Mouse (Mus musculus) thymus, adult 2 months (tissue): Measurements from ENCODE around the gene Cog2. TPM values are rescaled to one million over a fixed set of nuclear protein-coding genes. Genes with fewer than 3 reads are reported as not detected.

Experiments
- DNase-seq: peaks from one replicate; pipeline ENCODE4 v3.0.0; 2021
- H3K27ac ChIP-seq: fragments of 200-500 bp; 2 replicates; pipeline ENCODE4 v1.5.1; 2012; ENCODE audit warnings: low read length, control low read depth; ENCODE audit not compliant: control insufficient read depth, insufficient read depth
- H3K27me3 ChIP-seq: fragments of 200-500 bp; 2 replicates; pipeline ENCODE4 v1.6.1; 2012; ENCODE audit warnings: mild to moderate bottlenecking, low read length, moderate library complexity, mixed read lengths; ENCODE audit not compliant: control insufficient read depth, insufficient read depth
- H3K36me3 ChIP-seq: fragments of 200-500 bp; 2 replicates; pipeline ENCODE4 v1.6.1; 2012; ENCODE audit warnings: mild to moderate bottlenecking, low read length, moderate library complexity; ENCODE audit not compliant: control insufficient read depth, insufficient read depth
- H3K4me1 ChIP-seq: fragments of 200-500 bp; replicated peaks from 2 replicates; pipeline ENCODE4 v1.6.1; 2012; ENCODE audit warnings: low read length; ENCODE audit not compliant: control insufficient read depth, insufficient read depth
- H3K4me3 ChIP-seq: fragments of 200-500 bp; 2 replicates; pipeline ENCODE4 v1.5.1; 2012; ENCODE audit warnings: mild to moderate bottlenecking, low read length, control low read depth, moderate library complexity; ENCODE audit not compliant: control insufficient read depth, insufficient read depth
- CTCF ChIP-seq: fragments of 200-500 bp; IDR thresholded peaks from 2 replicates; pipeline ENCODE4 v1.5.1; 2012; ENCODE audit warnings: mild to moderate bottlenecking, control low read depth, low read length, moderate library complexity, borderline replicate concordance; ENCODE audit not compliant: control insufficient read depth, poor library complexity, insufficient read depth; ENCODE audit errors: extremely low read depth
- POLR2A ChIP-seq: fragments of 200-500 bp; IDR thresholded peaks from 2 replicates; pipeline ENCODE4 v1.6.1; 2012; ENCODE audit warnings: mild to moderate bottlenecking, low read length, control low read depth, moderate library complexity; ENCODE audit not compliant: control insufficient read depth, poor library complexity, insufficient read depth; ENCODE audit errors: extremely low read depth
- WGBS: fragments of 180-500 bp; shearing (Covaris S2); methylation state at CpG from one replicate; pipeline ENCODE4 v1.1.7; 2018; 5-methylcytosine and 5-hydroxymethylcytosine counted together
- polyA plus RNA-seq: library from polyadenylated mRNA; depleted of rRNA; stranded (reverse); fragments of >200 nt; gene quantifications from 2 replicates; pipeline ENCODE4 v1.2.3, GENCODE M21; 2012

Cog2 gene
- polyA plus RNA-seq, 1 experiment = 33.8 TPM

- Histone ChIP-seq H3K27ac (no peak overlapping the region), H3K4me1 (no peaks in the 10 kb centered on the region), H3K27me3 (no peaks in the 10 kb centered on the region), H3K4me3 (no peak overlapping the region), H3K36me3 (no peaks in the 10 kb centered on the region)
- DNase-seq = no peak
- WGBS = 89% methylated on average over 3 of the region's 3 CpGs
- TF ChIP-seq CTCF (no peak), POLR2A (no peak)
Measured at GRCm38 (mm10) chr8:124567584-124567983, 47.0 kb downstream of the Cog2 start.

GRCm38 (mm10) chr8:124569100-124569499, 48.5 kb downstream of the Cog2 start:
- H3K4me1 ChIP-seq = peaks cover 4% of the 10 kb centered on the region
- no peak for DNase-seq
- no peak overlapping the region for H3K27ac ChIP-seq
- no peaks in the 10 kb centered on the region for H3K36me3 ChIP-seq
- TF ChIP-seq CTCF (no peak), POLR2A (no peak)
- 68% methylated on average over 2 of the region's 2 CpGs for WGBS
- no peaks in the 10 kb centered on the region for H3K27me3 ChIP-seq
- H3K4me3 ChIP-seq = no peak overlapping the region

GRCm38 (mm10) chr8:124569593-124569992, 49.0 kb downstream of the Cog2 start, which contains the start of gene Agt:
Gene Agt, minus strand, starts transcription at chr8:124569706.
- no peaks in the 10 kb centered on the region for H3K27me3 ChIP-seq

GRCm38 (mm10) chr8:124571732-124572429, 51.3 kb downstream of the Cog2 start:
- no peak for TF ChIP-seq POLR2A
- TF ChIP-seq CTCF = no peak
- DNase-seq = no peak
- H3K4me1 ChIP-seq = peaks cover 4% of the 10 kb centered on the region
- no peaks in the 10 kb centered on the region for H3K27me3 ChIP-seq
- no peak overlapping the region for H3K27ac ChIP-seq
- no peak overlapping the region for H3K4me3 ChIP-seq
- H3K36me3 ChIP-seq = no peaks in the 10 kb centered on the region
- 84% methylated on average over 8 of the region's 8 CpGs for WGBS

More at GRCm38 (mm10) chr8:124569593-124569992, 49.0 kb downstream of the Cog2 start, which contains the start of gene Agt:
- no peak within 1 kb of the TSS for H3K4me3 ChIP-seq
- no peak within 1 kb of the TSS for H3K27ac ChIP-seq
- 96% methylated on average over 2 of the region's 2 CpGs for WGBS
- H3K36me3 ChIP-seq = no peaks in the 10 kb centered on the region
- TF ChIP-seq CTCF (no peak), POLR2A (no peak)
- DNase-seq = no peak
- H3K4me1 ChIP-seq = peaks cover 4% of the 10 kb centered on the region

GRCm38 (mm10) chr8:124572430-124572775, 51.8 kb downstream of the Cog2 start:
- peaks cover 4% of the 10 kb centered on the region for H3K4me1 ChIP-seq
- TF ChIP-seq POLR2A (no peak), CTCF (no peak)
- H3K27me3 ChIP-seq = no peaks in the 10 kb centered on the region
- DNase-seq = no peak
- no peak overlapping the region for H3K4me3 ChIP-seq
- no peak overlapping the region for H3K27ac ChIP-seq
- H3K36me3 ChIP-seq = no peaks in the 10 kb centered on the region

GRCm38 (mm10) chr8:124573552-124574340, 53.2 kb downstream of the Cog2 start:
- H3K36me3 ChIP-seq = no peaks in the 10 kb centered on the region
- 59% methylated on average over 15 of the region's 15 CpGs for WGBS
- TF ChIP-seq CTCF = peak; percentile 75; the same call in 1 of the 2 replicates
- no peak for TF ChIP-seq POLR2A
- peaks cover 4% of the 10 kb centered on the region for H3K4me1 ChIP-seq
- no peak overlapping the region for H3K27ac ChIP-seq
- H3K4me3 ChIP-seq = no peak overlapping the region
- DNase-seq = peak; percentile 91
- no peaks in the 10 kb centered on the region for H3K27me3 ChIP-seq
